Mouse (Mus musculus) embryonic facial prominence, embryonic 10.5 days (tissue): ENCODE measurements around the gene Igsf23. TPM values are rescaled to one million over a fixed set of nuclear protein-coding genes. Genes with fewer than 3 reads are reported as not detected.
"Not testable (repeated sequence)": the region's sequence is repeated elsewhere in the genome, so short reads cannot be mapped to it uniquely, and the experiment has no call there.

ENCODE experiments used
- DNase-seq: peaks from one replicate; pipeline ENCODE4 v3.0.0-alpha.2; 2017; ENCODE audit warnings: low spot score
- H3K27ac ChIP-seq: fragments of 300-500 bp; sonication (generic); replicated peaks from 2 replicates; pipeline ENCODE4 v1.5.1; 2016; ENCODE audit warnings: mild to moderate bottlenecking
- H3K27me3 ChIP-seq: fragments of 300-500 bp; sonication (generic); replicated peaks from 2 replicates; pipeline ENCODE4 v1.6.1; 2016; ENCODE audit warnings: low read depth, mild to moderate bottlenecking; ENCODE audit not compliant: poor library complexity, severe bottlenecking
- H3K36me3 ChIP-seq: fragments of 300-500 bp; sonication (generic); replicated peaks from 2 replicates; pipeline ENCODE4 v1.6.1; 2016; ENCODE audit warnings: mild to moderate bottlenecking, moderate library complexity
- H3K4me1 ChIP-seq: fragments of 300-500 bp; sonication (generic); 2 replicates; pipeline ENCODE4 v1.6.1; 2016
- H3K4me3 ChIP-seq: fragments of 300-500 bp; sonication (generic); 2 replicates; pipeline ENCODE4 v1.5.1; 2016; ENCODE audit warnings: mild to moderate bottlenecking, moderate library complexity
- H3K9me3 ChIP-seq: fragments of 300-500 bp; sonication (generic); 2 replicates; pipeline ENCODE4 v1.6.1; 2016; ENCODE audit warnings: mild to moderate bottlenecking
- WGBS: fragments of 180-500 bp; shearing (Covaris S2); methylation state at CpG from one replicate; pipeline ENCODE4 v1.1.7; 2016; 5-methylcytosine and 5-hydroxymethylcytosine counted together
- polyA plus RNA-seq: library from polyadenylated mRNA; unstranded; fragments of >200 nt; fragmentation: Nextera tagmentation; extraction: Ambion mirVana; gene quantifications from 2 replicates; pipeline ENCODE4 v1.2.1, GENCODE M21; 2016

The Igsf23 gene
- polyA plus RNA-seq, 1 experiment from 2014 or later: not detected

GRCm38 (mm10) chr7:19932133-19932876 is 18.3 kb downstream of the Igsf23 start:
- Histone ChIP-seq H3K9me3 (no peaks in the 10 kb centered on the region), H3K4me1 (peaks cover 4% of the 10 kb centered on the region), H3K27me3 (peaks cover 16% of the 10 kb centered on the region), H3K36me3 (no peaks in the 10 kb centered on the region), H3K4me3 (no peak overlapping the region), H3K27ac (no peak overlapping the region)
- DNase-seq: no peak
- WGBS: 27% methylated on average over 13 of the region's 13 CpGs

- not testable (repeated sequence) for DNase-seq, H3K9me3 ChIP-seq, H3K4me3 ChIP-seq, H3K4me1 ChIP-seq, H3K27ac ChIP-seq, H3K36me3 ChIP-seq
- 76% methylated on average over 6 of the region's 6 CpGs for WGBS
- peaks cover 16% of the 10 kb centered on the region for H3K27me3 ChIP-seq
Measured at GRCm38 (mm10) chr7:19930481-19930880, 20.1 kb downstream of the Igsf23 start.

- 71% methylated on average over 5 of the region's 5 CpGs for WGBS
Measured at GRCm38 (mm10) chr7:19928486-19928885, 22.1 kb downstream of the Igsf23 start.

GRCm38 (mm10) chr7:19926849-19927480 is 23.6 kb downstream of the Igsf23 start:
- peaks cover 6% of the 10 kb centered on the region for H3K4me1 ChIP-seq
- H3K36me3 ChIP-seq: no peaks in the 10 kb centered on the region
- peaks cover 14% of the 10 kb centered on the region for H3K27me3 ChIP-seq
- 76% methylated on average over 2 of the region's 2 CpGs for WGBS
- H3K27ac ChIP-seq: no peak overlapping the region
- DNase-seq: no peak
- H3K9me3 ChIP-seq: no peaks in the 10 kb centered on the region
- H3K4me3 ChIP-seq: no peak overlapping the region

More at GRCm38 (mm10) chr7:19928486-19928885, 22.1 kb downstream of the Igsf23 start:
- H3K4me1 ChIP-seq: peaks cover 9% of the 10 kb centered on the region
- no peak for DNase-seq
- no peak overlapping the region for H3K27ac ChIP-seq
- peaks cover 19% of the 10 kb centered on the region for H3K27me3 ChIP-seq
- H3K9me3 ChIP-seq: no peaks in the 10 kb centered on the region
- H3K36me3 ChIP-seq: no peaks in the 10 kb centered on the region
- no peak overlapping the region for H3K4me3 ChIP-seq

GRCm38 (mm10) chr7:19925376-19925775 is 25.2 kb downstream of the Igsf23 start:
- peaks cover 8% of the 10 kb centered on the region for H3K27me3 ChIP-seq
- H3K27ac ChIP-seq: no peak overlapping the region
- H3K4me1 ChIP-seq: peaks cover 9% of the 10 kb centered on the region
- no peaks in the 10 kb centered on the region for H3K36me3 ChIP-seq
- no peak for DNase-seq
- H3K9me3 ChIP-seq: no peaks in the 10 kb centered on the region
- 80% methylated on average over 1 of the region's 1 CpGs for WGBS
- H3K4me3 ChIP-seq: no peak overlapping the region

- 8% methylated on average over 13 of the region's 15 CpGs for WGBS
- peak; percentile 48 for DNase-seq
- H3K4me3 ChIP-seq: peak overlapping the region; percentile 21; the same call in 1 of the 2 replicates
- H3K9me3 ChIP-seq: no peaks in the 10 kb centered on the region
- H3K4me1 ChIP-seq: peaks cover 15% of the 10 kb centered on the region
- H3K36me3 ChIP-seq: no peaks in the 10 kb centered on the region
- H3K27ac ChIP-seq: no peak overlapping the region
- peaks cover 8% of the 10 kb centered on the region for H3K27me3 ChIP-seq
Measured at GRCm38 (mm10) chr7:19923797-19924196, 26.8 kb downstream of the Igsf23 start.

GRCm38 (mm10) chr7:19923354-19923753 is 27.2 kb downstream of the Igsf23 start:
- Histone ChIP-seq H3K4me3 (no peak overlapping the region), H3K36me3 (peaks cover 3% of the 10 kb centered on the region), H3K4me1 (peaks cover 15% of the 10 kb centered on the region), H3K9me3 (no peaks in the 10 kb centered on the region), H3K27me3 (peaks cover 8% of the 10 kb centered on the region), H3K27ac (no peak overlapping the region)
- 47% methylated on average over 2 of the region's 2 CpGs for WGBS
- DNase-seq: no peak

- peak; percentile 79 for DNase-seq
- Histone ChIP-seq H3K4me1 (peaks cover 15% of the 10 kb centered on the region), H3K9me3 (no peaks in the 10 kb centered on the region), H3K27me3 (peaks cover 8% of the 10 kb centered on the region), H3K36me3 (peaks cover 29% of the 10 kb centered on the region), H3K27ac (peak within 1 kb of the TSS; percentile 86), H3K4me3 (peak within 1 kb of the TSS; percentile 75)
- under 1% methylated on average over 60 of the region's 60 CpGs for WGBS
Measured at GRCm38 (mm10) chr7:19920506-19921261, 29.9 kb downstream of the Igsf23 start, which contains the start of gene Pvr. Gene Pvr (minus strand): TSS chr7:19921160.

- Histone ChIP-seq H3K9me3 (no peaks in the 10 kb centered on the region), H3K4me1 (peaks cover 15% of the 10 kb centered on the region), H3K27ac (peak overlapping the region; percentile 86), H3K4me3 (peak overlapping the region; percentile 75), H3K36me3 (peaks cover 34% of the 10 kb centered on the region), H3K27me3 (peaks cover 8% of the 10 kb centered on the region)
- no peak for DNase-seq
- whole genome bisulfite sequencing: 32% methylated on average over 4 of the region's 4 CpGs
Measured at GRCm38 (mm10) chr7:19920166-19920505, 30.4 kb downstream of the Igsf23 start.

- Histone ChIP-seq H3K9me3 (peaks cover 6% of the 10 kb centered on the region; the same call in 1 of the 2 replicates), H3K27ac (no peak overlapping the region), H3K36me3 (peaks cover 64% of the 10 kb centered on the region), H3K4me1 (no peaks in the 10 kb centered on the region), H3K4me3 (no peak overlapping the region), H3K27me3 (no peaks in the 10 kb centered on the region)
- no peak for DNase-seq
- 88% methylated on average over 7 of the region's 7 CpGs for WGBS
Measured at GRCm38 (mm10) chr7:19914558-19914957, 36.0 kb downstream of the Igsf23 start.

- H3K4me1 ChIP-seq: no peaks in the 10 kb centered on the region
- DNase-seq: no peak
- WGBS: 93% methylated on average over 23 of the region's 23 CpGs
- peaks cover 66% of the 10 kb centered on the region for H3K36me3 ChIP-seq
- H3K9me3 ChIP-seq: peaks cover 9% of the 10 kb centered on the region; the same call in 1 of the 2 replicates
- no peak overlapping the region for H3K4me3 ChIP-seq
- H3K27me3 ChIP-seq: no peaks in the 10 kb centered on the region
- no peak overlapping the region for H3K27ac ChIP-seq
Measured at GRCm38 (mm10) chr7:19911695-19912524, 38.6 kb downstream of the Igsf23 start.

GRCm38 (mm10) chr7:19911292-19911658 is 39.3 kb downstream of the Igsf23 start:
- no peaks in the 10 kb centered on the region for H3K4me1 ChIP-seq
- no peaks in the 10 kb centered on the region for H3K27me3 ChIP-seq
- DNase-seq: no peak
- no peak overlapping the region for H3K27ac ChIP-seq
- H3K4me3 ChIP-seq: no peak overlapping the region
- H3K9me3 ChIP-seq: peaks cover 14% of the 10 kb centered on the region; the same call in 1 of the 2 replicates
- 88% methylated on average over 6 of the region's 6 CpGs for WGBS
- peaks cover 66% of the 10 kb centered on the region for H3K36me3 ChIP-seq
